Mouse (Mus musculus) gastrocnemius, adult 18-20 months (tissue): Measurements from ENCODE around the gene Eya3. TPM values are rescaled to one million over a fixed set of nuclear protein-coding genes. Genes with fewer than 3 reads are reported as not detected.
"Not testable (repeated sequence)": the region's sequence is repeated elsewhere in the genome, so short reads cannot be mapped to it uniquely, and the experiment has no call there.

Experiments
- DNase-seq: peaks from one replicate; pipeline ENCODE4 v3.0.0; 2021; ENCODE audit warnings: low spot score
- long read RNA-seq, 2 experiments: library from polyadenylated mRNA; stranded (forward); transcript quantifications; one replicate each; pipeline ENCODE4 v2.0.0; 2021
- total RNA-seq, 2 experiments: library from RNA; stranded (reverse); gene quantifications; 2 replicates each; pipeline ENCODE4 v1.2.3; 2021

Gene Eya3
- total RNA-seq, result 10 to 100 TPM; 11.7 to 13.4 TPM
- long read RNA-seq, experiment 1, full-length matches to known transcripts, result 1 of 2 reads
- long read RNA-seq, experiment 1, partial matches to known transcripts, result 0 of 2 reads
- long read RNA-seq, experiment 1, other reads (novel, unspliced or antisense), result 1 of 2 reads
- long read RNA-seq, experiment 2, full-length matches to known transcripts, result 1 of 4 reads
- long read RNA-seq, experiment 2, partial matches to known transcripts, result 0 of 4 reads
- long read RNA-seq, experiment 2, other reads (novel, unspliced or antisense), result 3 of 4 reads

DNA sequence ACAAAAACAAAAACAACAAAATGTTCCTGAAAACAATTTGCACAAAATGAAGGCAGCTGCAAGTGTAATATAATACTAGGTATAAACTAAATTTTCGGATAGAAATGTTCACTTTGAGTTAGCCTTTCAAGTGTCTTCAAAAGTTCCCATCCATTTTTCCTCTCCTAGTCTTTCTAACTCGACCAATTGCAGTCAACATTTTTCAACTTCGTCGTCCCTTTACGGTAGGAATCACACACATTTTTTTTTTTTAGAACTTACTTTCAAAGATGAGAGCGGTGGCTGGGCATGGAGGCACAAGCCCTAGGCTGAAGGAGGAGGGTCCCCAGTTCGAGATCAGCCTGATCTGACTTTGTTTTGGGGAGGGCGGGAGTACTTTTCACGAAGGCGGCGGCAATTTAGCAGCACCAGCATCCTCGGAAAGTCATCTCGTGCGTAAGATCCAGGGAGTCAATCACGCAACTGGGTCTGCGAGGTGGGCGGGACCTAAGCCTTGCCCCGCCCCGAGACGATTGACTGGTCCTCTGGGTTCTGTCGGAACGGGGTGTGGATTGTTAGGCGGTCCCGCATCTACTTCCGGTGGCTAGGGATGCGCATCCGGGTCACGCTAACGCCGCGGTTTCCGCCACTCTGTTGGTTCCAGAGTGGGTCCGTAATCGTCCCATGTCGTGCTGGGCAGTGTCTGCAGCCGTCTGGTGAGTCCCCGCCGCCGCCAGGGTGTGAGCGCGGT, at the start of gene Eya3:
Gene Eya3 (plus strand): TSS at position 527 of the 730 bp plus-strand sequence.
- DNase-seq, result peak; percentile 94

DNA sequence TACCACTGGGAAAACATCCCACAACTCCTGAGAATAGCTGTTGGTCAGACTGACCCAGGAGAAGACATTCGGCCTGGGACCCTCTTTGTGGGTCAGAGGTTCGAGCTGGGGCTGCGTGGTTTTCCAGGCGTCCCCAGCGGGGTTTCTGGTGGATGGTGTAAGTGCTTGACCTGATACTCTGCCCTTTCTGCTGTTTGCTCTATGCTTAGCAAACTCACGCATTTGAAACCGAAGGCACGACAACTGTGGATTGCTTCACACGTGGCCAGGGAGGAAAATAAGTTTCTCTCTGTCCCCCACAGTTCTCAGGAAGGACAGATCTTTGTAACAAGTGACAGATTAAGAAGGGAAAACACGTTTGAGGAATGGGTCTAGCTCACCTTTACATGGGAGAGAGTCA, 48.1 kb upstream of the Eya3 start:
- DNase-seq, result no peak

DNA sequence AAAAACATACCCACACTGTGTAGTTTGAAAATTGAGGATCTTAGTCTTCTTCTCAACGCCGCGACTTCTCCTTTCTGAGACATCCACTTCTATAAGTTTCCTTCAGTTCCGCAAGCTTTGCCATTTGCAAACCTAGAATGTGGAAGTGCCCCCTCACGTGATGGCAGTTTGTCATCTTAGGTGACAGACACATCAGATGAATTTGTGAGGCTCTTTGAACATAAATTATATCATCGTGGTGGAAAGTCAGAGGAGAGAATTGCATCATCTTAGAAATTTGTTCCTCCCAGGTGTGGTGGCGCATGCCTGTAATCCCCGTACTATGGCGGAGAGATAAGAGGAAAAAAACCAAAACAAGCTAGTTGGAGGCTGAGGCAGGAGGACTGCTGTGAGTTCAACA, 45.8 kb upstream of the Eya3 start:
- DNase-seq, result peak; percentile 13

DNA sequence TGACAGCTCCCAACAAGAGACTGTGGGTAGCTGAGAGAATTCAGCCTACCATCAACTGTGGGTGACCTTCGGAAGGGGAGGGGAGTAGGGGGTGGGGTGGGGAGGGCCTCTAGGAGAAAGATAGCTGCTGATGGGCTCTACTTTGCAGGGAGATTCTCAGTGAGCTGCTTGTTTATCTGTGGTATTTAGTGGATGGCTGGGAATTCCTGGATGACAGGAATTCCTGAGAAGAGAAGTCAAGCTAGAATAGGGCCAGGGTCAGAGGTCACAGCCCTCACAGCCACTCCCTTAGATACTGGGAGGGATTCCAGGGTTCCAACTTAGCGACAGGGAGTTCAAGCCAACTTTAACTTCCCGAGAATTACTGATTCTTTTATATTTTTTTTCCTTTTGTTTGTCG, 44.6 kb upstream of the Eya3 start:
- no peak for DNase-seq

DNA sequence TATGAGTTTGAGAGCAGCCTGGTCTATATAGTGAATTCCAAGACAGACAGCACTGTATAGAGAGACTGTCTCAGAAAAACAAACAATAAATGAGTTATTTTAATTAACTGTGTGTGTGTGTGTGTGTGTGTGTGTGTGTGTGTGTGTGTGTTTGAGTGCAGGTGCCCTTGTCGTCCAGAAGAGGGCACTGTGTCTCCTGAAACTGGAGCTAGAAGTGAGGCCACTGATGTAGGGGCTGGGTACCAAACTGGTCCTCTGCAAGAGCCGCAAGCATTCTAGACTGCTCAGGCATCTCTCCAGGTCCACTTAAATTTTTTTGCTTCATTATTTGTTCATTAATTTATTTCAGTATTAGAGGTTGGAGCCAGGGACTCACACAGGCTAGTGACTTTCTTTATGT, 39.9 kb upstream of the Eya3 start:
- no peak for DNase-seq

DNA sequence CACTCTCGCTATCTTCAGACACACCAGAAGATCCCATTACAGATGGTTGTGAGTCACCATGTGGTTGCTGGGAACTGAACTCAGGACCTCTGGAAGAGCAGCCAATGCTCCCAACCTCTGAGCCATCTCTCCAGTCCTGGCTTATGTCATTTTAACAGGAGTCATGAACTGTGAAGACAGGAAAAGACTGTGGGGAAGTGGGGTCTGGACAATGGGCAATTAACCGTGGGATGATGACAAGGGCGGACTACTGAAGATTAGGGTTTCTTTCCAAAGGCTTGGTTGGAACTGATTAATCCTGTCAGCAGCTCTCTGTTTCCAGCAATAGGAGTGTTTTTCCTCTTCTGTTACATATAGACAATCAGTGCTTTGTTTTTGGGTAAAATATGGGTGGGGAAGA, 39.0 kb upstream of the Eya3 start:
- DNase-seq, result no peak

DNA sequence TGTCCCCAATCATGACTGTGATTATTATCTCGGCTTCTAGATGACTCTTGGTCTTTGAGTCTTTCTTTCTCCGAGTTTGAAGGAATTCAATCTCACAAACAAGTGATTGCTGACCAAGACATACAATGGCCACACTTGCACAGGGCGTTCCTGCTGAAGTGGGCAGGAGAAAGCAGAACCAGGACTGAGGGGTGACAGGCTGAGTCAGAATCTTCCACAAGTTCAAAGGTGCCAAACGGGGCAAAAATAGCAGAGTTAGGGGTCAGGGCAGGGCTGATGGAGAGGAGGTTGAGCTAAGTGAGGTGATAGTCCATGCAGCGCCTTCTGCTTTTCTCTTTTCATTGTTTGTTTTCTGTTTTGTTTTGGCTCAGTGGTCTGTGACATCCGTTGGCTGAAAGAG, 38.3 kb upstream of the Eya3 start:
- DNase-seq, result no peak

DNA sequence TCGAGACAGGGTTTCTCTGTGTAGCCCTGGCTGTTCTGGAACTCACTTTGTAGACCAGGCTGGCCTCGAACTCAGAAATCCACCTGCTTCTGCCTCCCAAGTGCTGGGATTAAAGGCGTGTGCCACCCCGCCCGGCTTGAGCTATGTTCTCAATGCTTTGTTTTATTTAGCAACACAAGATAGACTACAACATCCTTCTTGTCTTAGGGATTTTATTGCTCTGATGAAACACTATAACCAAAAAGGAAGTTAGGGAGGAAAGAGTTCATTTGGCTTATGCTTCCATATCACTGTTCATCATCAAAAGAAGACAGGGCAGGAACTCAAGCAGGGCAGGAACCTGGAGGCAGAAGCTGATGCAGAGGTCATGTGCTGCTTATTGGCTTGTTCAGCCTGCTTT, 37.5 kb upstream of the Eya3 start:
- not testable (repeated sequence) for DNase-seq

DNA sequence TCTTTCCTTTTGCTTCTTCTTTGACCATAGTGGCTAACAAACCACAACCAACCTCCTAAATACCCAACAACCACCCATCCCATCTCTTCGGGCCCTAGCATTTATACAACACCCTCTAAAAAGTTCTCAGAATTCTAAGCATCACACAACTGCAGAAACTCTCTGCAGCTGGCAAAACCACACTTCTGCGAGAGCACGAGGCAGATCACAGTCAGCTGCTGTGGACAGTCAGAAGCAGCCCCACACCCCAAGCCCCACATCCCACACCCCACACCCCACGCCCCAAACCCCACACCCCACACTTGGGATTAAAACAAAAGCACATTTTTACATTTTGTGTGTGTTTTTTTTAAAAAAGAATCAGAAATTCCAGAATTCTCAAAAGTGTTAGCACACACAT, 35.3 kb upstream of the Eya3 start:
- no peak for DNase-seq

DNA sequence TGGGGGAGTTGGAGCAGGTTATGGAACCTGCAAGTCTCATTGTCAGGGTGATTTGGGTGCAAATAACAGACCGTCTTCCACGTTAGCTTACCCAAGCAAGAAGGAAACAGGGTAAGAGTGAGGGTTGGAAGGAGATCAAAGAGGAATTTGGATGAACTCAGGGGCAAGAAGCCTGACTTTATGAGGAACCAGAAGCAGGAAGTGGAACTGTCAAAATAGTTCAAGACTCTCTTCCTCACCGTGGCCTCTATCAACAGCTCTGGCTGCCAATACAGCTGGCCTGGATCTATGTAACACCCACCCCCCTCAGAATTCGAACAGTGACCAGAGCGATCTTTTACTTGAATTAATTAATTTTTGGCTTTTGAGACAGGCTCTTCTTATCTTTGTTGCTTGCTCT, 33.0 kb upstream of the Eya3 start:
- no peak for DNase-seq

DNA sequence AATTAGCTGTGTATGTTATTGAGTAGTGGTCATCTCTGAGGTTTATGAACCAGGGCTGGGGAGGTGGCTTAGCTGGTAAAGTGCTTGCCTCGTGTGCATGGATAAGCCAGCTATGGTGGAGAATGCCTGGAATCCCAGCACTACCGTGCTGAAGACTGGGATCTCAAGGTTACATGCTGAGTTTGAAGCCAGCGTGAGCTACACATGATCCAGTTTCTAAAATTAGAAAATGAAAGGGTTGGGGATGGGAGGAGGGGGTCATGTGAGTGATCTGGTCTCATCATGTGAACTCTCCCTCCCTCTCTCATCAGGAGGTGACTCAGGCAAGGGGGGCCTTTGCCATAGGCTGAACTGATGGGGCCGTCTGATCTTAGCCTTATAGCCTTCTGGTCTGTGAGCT, 30.6 kb upstream of the Eya3 start:
- DNase-seq, result no peak

DNA sequence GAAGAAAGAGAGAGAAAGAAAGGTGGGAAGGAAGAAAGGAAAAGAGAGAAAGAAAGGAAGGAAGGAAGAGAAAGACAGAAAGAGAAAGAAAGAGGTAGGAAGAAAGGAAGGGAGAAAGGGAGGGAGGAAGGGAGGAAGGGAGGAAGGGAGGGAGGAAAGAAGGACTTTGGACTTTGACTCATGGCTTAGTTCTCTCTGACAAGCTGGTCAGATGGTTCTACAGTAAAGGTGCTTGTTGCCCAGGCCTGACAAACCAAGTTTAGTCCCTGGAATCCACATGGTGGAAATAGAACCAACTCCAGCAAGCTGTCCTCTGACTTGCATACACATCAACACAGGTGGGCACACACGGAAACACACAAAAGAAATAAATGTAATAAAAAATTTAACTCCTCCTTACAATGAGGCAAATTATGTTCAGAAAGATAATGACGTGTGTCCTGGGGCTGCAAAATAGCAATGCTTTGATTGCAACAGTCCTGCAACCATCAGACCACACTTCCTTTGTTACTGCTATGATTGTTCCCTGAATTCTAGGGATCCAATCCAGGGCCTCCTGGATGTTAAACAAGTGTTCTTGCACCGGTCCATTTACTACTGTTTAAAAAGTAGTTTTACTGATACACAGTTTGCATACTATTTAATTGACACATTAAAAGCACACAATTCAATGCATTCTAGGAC, 28.3 kb upstream of the Eya3 start:
- DNase-seq, result no peak

DNA sequence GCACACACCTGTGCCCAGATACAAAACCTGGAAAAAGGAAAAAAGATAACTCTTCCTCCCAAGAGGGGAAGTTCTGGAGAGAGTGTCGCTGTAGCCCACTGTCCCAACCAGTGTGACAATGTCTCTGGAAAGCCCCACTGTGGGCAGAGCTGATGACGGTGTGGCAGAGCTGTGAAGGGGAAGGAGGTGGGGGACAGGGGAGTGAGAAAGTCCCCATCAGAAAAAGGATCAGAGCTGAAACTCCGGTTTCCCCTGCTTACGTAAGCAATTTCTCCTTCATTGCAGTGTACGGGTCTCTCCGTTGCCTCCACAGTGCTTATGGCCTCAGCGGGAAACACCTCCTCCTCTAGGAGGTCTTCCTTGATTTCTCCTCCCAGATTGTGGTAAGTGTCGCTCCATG, 27.5 kb upstream of the Eya3 start:
- DNase-seq, result no peak

DNA sequence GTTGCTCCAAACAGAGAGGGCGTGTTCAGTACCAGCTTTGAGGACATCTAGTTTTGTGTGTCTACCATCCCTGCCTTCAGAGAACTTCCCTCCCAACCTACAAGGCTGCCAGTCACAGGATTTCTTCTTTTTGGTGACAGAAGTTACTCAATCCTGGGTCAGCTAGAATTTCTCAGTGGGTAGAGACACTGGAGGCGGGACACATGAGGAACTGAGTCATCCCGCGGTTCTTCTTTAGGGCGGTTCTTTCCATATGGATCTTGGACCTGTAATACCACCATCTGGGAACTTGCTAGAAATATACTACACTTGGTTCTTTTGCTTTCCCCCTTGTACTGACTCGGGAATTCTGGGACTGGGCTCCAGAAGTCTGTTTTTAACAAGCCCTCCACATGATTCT, 20.9 kb upstream of the Eya3 start:
- DNase-seq, result no peak

DNA sequence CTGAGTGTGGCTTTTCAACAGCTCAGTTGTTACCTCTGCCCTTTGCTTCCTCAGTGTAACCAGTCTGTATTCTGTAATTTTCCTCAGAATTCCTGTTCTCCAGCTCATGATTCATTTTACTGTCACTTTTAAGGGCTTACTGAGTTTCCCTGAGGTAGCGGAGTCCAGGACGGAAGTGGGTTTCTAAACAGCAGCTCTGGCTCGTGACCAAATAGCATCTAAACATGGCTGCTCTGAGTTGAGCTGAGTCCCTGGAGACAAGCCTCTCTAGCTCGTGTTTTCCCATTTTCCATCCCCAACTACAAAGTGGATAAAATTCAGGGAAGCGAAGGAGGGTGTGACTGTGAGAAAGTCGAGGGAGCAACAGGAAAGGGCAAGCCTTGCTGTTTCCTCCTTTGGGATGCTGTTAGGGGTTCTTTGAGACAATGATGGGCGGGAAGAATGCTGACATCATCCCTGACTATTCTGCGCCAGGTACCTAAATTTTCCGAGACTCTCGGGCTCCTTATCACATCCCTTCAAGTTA, 19.9 kb upstream of the Eya3 start:
- no peak for DNase-seq

DNA sequence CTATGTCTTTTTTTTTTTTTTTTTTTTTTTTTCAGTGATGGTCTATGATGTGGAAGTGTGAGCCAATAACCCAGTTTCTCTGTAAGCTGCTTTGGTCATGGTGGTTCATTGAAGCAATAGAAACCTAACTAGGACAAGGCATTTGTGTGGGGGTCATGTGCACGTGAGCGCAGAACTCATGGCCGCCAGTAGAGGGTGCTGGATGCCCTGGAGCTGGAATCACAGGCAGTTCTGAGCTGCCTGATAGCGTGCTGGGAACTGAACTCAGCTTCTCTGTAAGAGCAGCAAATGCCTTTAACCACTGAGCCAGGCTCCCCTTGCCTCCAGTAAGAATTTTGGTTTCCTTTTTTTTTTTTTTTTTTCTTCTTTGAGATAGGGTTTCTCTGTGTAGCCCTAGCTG, 18.7 kb upstream of the Eya3 start:
- DNase-seq, result no peak

DNA sequence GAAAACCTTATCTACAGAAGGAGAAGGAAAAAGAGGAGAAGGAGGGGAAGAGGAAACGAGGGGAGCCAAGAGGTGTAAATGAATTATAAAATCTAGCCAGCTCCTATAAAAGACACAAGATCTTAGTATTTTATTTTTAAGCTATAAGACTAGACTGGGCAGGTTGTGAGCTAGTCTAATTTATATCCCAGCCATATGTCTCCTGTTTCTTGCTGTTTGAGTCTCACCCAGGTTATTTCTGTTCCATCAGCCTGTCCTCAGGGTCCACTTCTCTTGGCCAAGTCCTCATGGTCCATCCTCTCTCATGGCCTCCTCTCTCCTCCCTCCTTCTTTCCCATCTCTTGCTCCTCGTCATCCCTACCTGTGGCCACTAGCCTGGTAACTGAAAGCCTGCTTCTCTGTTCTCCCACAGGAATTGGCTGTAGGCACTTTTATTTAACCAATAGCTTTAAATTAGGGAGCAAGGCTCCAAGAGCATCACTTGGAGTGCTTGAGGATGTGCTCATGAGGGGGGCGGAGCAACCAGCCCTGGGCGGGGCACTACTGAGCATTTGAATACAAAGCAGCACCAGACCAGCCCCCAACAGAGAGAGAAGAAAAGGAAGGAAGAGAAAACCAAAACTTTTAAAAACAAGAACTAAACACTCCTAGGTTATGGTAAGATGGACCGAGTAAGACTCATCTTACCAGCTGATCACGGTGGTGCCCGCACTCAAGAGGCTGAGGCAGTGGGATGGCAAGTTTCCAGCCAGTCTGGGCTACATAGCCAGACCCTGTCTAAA, 17.3 kb upstream of the Eya3 start:
- no peak for DNase-seq

DNA sequence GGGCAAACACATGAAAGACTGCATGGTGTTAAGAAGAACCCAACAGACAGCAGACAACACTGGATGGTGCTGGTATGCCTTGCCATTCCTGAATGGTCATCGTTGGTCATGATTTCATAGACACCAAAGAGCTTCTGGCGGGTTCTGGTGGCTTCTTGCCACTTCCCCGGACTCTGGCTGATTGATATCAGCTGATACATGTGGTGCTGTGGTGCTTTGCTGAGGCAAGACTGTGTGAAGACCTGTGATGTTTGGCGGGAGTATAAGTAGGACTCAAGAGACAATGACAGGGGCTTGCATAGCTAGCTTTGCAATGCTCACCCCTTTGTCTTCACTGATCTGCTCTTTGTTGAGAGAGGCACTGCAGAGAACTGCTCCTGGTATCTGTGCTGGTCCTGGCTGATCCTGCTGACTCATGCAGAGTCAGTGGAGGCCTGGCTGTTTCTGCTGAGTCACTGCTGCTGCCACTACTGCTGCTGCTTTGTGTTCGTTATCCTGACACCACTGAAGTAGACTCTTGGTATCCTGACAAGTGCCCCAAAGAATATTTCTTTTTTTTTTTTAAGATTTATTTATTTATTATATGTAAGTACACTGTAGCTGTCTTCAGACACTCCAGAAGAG, 14.6 kb upstream of the Eya3 start:
- DNase-seq, result no peak

DNA sequence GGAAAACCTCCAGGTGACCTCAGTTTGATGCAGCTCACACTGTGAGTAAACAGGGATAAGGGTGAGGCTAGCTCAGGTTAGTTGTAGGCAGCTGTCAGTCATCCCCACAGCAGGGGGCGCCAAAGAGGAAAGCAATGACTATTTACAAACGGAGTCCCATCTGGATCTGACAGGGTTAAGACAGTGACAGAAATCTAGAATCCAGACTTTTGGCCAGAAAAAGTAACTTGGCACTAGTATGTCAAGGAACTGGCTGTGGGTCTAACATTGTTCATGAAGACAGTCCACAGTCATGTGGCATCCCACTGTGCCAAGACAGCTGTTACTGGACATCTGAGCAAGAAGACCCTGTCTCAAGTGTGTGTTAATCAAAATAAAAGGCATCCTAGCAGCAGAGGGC, 10.0 kb upstream of the Eya3 start:
- DNase-seq, result no peak

DNA sequence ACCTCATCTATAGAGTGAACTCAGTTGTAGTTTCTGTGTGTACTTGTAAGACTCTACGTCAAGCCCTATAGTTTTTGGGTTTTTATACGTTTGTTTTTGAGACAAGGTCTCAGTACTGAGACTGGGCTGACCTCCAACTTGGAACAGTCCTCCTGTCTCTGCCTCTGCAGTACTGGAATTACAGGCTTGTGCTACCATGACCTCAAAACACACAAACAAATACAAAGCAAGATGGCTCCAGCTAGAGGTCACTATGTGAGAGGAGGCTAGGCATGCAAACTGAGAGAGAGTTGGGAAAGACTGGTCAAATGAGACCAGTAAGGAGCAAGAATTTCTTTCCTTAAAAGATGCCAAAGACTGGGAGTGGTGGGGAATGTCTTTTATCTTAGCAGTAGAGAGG, 2.8 kb upstream of the Eya3 start:
- DNase-seq, result no peak

DNA sequence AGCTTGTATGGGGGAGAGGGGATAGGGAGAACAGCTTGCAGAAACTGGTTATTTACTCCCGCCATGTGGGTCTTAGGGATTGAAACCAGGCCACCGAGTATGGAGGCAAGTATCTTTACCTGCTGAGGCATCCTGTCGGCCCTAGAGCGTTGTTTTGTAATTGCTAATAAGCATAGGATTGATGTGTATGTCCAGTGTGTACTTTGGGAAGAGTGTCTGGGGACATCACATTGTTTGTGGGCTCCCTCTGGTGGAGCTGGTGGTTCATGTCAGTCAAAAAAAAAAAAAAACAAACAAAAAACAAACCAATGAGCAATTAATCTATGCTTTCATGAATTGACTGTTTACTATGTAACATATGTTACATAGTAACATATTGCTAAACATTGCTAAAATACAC, 2.2 kb upstream of the Eya3 start:
- DNase-seq, result no peak
